Mouse (Mus musculus) heart, adult 18-20 months (tissue): Measurements from ENCODE around the gene Eif5b. TPM values are rescaled to one million over a fixed set of nuclear protein-coding genes. Genes with fewer than 3 reads are reported as not detected.
"Not testable (repeated sequence)": the region's sequence is repeated elsewhere in the genome, so short reads cannot be mapped to it uniquely, and the experiment has no call there.

Experiments used
- DNase-seq, 2 experiments: peaks; one replicate each; pipeline ENCODE4 v3.0.0; 2021 to 2022; ENCODE audit warnings: mixed read lengths in 1 of 2
- long read RNA-seq, 2 experiments: library from polyadenylated mRNA; stranded (forward); transcript quantifications; one replicate each; pipeline ENCODE4 v2.0.0; 2021
- total RNA-seq, 2 experiments: library from RNA; stranded (reverse); gene quantifications; 2 replicates each; pipeline ENCODE4 v1.2.3; 2021

Gene Eif5b
- 10 to 100 TPM; 50.2 to 54.9 TPM for total RNA-seq
- long read RNA-seq, experiment 1, full-length matches to known transcripts = 16 of 37 reads
- long read RNA-seq, experiment 1, partial matches to known transcripts = 21 of 37 reads
- long read RNA-seq, experiment 1, other reads (novel, unspliced or antisense) = 0 of 37 reads
- long read RNA-seq, experiment 2, full-length matches to known transcripts = 10 of 35 reads
- long read RNA-seq, experiment 2, partial matches to known transcripts = 24 of 35 reads
- long read RNA-seq, experiment 2, other reads (novel, unspliced or antisense) = 1 of 35 reads

- peak; percentile 94 to 97 for DNase-seq
Measured at GRCm38 (mm10) chr1:37997867-37998266, at the start of gene Eif5b, which contains the start of gene Txndc9. Gene Eif5b (plus strand): TSS chr1:37998010. Gene Txndc9 (minus strand): TSS chr1:37997893.

- DNase-seq = no peak
Measured at GRCm38 (mm10) chr1:37948906-37949305, 48.9 kb upstream of the Eif5b start.

GRCm38 (mm10) chr1:37954786-37955185 lies 43.0 kb upstream of the Eif5b start:
- no peak for DNase-seq

GRCm38 (mm10) chr1:37955251-37955650 lies 42.6 kb upstream of the Eif5b start:
- DNase-seq = no peak

DNA sequence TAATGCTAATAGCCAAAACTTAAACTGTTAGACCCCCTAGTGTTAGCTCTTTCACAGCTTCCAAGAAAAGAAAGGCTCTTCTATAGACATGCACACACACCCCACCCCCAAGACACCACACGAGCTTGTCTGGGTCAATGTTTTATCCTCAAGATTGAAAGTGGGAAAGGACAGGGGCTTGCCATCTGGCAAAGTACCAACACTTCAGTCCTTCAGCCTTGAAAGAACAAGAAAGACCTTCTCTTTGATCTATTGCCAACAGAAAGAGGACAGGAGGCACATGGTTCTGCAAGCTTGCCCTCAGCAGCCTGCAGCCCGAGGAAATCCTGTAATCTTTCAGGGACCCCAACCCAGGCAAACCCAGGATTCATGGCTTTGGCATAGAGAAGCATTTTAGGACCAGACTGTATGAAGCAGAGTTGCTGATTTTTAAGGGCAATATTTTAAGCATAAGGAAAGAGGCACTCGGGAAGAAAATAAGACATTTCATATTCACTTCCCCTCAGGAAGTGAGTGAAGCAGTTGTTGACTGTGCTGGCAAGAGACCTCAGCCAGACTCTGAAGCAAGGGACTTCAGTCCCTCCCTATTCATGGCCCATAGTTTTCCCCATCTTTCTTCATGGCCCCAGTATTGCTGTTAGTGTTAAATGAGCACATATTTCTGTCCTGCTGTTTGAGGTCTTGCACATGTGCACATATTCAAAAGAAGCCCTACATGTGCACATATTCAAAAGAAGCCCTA lies 40.9 kb upstream of the Eif5b start:
- no peak for DNase-seq

GRCm38 (mm10) chr1:37957659-37958058 lies 40.2 kb upstream of the Eif5b start, which contains the start of gene Lyg1:
Gene Lyg1 (minus strand): TSS chr1:37957759.
- DNase-seq = no peak

- DNase-seq = no peak
Measured at GRCm38 (mm10) chr1:37958516-37958915, 39.3 kb upstream of the Eif5b start.

DNA sequence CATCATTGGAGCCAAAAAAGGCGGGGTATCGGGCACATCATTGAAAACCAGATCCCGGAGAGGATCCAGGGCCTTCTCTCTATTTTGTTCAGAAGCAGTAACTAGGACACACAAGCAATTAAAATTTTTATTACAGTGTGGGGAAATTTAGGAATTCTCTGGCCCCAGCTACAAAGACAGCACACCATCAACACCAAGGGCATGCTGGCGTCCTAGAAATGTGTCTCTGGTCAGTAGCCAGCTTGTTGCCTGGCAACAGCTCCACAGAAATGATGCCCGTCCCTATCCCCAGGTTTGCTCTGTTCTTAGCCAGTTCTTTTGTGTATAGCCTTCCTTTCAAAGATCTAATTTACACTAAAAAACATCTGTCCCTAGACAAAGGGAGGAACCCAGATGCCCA lies 38.3 kb upstream of the Eif5b start:
- DNase-seq = no peak

- DNase-seq = no peak
Measured at GRCm38 (mm10) chr1:37965571-37965970, 32.2 kb upstream of the Eif5b start.

- no peak for DNase-seq
Measured at GRCm38 (mm10) chr1:37968746-37969145, 29.1 kb upstream of the Eif5b start.

GRCm38 (mm10) chr1:37971520-37971919 lies 26.3 kb upstream of the Eif5b start:
- DNase-seq = no peak

GRCm38 (mm10) chr1:37976666-37977065 lies 21.1 kb upstream of the Eif5b start:
- not testable (repeated sequence) for DNase-seq

GRCm38 (mm10) chr1:37977303-37977702 lies 20.5 kb upstream of the Eif5b start:
- no peak for DNase-seq

DNA sequence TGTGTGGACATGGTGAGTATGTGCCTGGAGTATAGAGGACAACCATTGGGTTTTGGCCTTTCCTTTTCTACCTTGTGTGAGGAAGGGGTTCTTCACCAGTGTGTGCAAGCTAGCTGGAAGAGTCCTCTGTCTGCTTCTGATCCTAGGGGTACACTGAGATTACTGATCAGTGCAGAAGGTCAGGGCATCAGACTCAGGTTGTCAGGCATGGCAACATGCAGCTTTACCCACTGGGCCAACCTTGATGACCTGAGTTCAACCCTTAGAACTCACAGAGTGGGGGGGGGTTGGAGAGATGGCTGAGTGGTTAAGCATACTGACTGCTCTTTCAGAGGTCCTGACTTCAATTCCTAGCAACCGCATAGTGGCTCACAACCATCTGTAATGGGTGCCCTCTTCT lies 13.5 kb upstream of the Eif5b start:
- no peak for DNase-seq

DNA sequence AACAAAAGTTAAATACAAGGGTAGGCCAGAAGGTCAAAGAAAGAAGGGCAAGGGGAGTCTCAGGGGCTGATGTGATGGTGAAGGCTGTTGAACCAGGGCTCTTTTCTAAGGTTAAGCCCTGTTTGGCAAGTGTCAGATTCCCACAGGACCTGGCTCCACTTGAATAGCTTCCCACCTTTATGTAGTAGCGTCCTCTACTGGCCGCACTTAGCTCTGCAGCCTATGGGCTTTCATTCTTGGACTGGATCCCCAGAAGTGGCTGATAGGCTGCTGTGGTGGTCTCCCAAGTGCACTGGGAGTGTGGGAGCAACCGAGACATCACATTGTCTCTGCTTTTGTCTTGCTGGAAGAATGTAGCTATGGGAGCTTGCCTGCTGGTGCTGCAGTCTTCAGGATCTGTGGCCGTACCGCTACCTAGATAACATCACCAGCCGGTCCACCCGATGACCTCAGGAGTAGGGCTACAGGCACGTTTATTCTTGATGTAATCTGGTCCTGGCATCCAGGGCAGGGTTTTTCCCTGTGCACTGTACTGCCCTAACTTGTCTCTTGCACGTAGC lies 12.0 kb upstream of the Eif5b start:
- DNase-seq = peak in 1 of 2 experiments; percentile 29

DNA sequence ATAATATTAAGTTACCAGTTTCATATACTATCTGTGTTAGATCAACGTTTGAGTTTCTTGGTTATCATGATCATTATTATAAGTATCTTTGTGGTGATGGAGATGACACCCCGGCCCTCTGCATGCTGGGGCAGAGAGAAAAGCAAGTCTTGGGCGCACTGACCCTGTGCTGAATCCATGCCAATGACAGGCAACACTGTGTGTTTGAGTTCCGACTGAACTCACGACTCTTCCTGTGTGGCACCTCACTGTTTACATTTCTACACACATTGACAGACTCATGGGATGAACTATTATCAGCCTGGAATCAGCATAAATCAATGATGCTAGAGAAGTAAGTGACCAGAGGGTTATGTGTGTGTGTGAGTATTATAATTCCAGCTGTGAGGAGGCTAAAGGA lies 10.0 kb upstream of the Eif5b start:
- no peak for DNase-seq

GRCm38 (mm10) chr1:37996226-37996625 lies 1.6 kb upstream of the Eif5b start:
- no peak for DNase-seq

DNA sequence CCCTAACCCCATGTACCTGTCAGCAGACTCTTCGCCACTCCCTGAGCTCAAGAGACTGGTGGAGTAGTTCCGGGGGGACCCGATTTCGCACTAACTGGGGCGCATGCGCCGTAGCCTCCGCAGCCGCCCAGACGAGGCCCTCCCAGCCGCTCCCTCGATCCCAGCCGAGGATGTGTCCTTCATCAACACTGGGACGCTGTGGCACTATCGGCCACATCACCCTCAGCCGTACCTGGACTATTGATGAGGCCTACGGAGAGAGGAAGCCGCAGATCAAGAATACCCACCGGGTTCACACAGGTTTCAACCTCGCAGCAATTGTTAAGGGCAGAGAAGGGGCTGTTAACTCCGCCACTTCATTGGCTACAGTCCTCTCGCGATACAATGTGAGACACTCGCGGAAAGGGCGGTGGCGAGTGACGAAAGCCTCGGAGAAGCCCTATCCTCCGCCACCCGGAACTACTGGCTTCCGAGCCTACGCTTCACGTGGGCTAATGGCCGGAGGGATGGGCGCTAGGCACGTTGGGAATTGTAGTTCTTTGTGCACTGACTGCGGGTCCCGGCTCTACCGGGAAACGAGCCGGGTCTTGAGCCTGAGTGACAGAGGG lies 829 bp upstream of the Eif5b start:
- peak; percentile 99 to 100 for DNase-seq

GRCm38 (mm10) chr1:37998371-37999199 lies 775 bp downstream of the Eif5b start:
- DNase-seq = peak in 1 of 2 experiments; percentile 22

DNA sequence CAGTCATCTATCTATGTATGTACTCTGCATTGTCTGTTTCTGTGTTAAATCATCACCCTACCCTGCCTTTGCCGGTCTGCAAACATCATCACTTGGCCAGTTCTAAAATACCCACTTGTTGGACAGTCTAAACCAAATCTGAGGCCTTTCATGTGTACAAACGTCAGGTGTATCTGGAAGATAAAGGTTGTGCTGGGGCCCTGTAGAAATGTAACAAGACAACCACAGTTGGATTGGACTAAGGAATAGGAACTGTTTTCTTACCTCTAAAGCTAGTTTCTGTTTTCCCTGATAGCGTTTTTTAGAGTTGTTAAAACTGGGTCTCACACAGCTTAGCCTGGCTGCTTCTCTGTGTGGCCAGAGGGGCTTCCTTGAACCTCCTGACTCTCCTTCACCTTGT lies 1.7 kb downstream of the Eif5b start:
- DNase-seq = no peak

- DNase-seq = no peak
Measured at GRCm38 (mm10) chr1:38000844-38001243, 3.0 kb downstream of the Eif5b start.

GRCm38 (mm10) chr1:38001956-38002355 lies 4.1 kb downstream of the Eif5b start:
- no peak for DNase-seq
